Mouse (Mus musculus) c-Kit-positive CD71-negative TER-119-negative erythroid progenitor cells, embryonic 14.5 days (primary cell): ENCODE results near the gene Apom.
A peak's percentile ranks its signal among the peaks of the same experiment; 100 is the strongest.

ENCODE experiments used
- DNase-seq: peaks from one replicate; pipeline ENCODE4 v3.0.0-alpha.2; 2013; ENCODE audit warnings: low read depth

Apom gene

DNA sequence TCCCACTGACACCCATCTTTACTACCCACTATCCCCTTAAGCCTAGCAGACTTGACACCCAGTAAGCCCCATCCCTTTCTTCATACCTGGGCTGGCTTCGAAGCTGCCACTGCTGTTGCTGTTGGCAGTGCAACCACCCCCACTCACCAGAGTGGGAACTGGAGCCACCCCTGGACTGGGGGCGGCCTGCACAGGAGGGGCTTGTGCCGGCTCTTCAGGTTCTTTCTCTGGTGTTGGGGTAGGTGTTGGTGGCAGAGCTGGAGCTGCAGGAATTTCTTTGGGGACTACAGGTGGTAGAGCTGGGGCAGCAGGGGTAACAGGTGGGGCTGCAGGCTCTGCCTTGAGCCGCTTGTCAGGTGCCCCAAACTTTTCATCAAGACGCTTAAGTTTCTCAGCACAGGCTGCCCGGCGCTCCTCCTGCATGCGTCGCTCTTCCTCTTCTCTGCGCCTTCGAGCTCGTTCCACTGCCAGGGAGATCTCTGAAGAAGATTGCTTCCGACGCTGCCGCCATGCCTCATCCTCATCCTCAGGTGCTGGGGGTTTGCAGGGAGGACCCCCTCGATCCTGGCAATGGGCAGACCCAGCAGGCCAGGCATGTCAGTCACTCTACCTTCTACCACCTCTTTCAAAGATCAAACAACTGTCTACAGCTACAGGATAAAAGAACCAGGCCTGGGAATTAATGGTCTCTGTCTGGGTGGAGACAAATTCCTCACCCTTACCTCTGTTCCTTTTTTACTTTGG is 27.2 kb upstream of the Apom start:
- DNase-seq, result no peak

- DNase-seq, result no peak
Observed at GRCm38 (mm10) chr17:35157661-35158175, 25.9 kb upstream of the Apom start.

DNA sequence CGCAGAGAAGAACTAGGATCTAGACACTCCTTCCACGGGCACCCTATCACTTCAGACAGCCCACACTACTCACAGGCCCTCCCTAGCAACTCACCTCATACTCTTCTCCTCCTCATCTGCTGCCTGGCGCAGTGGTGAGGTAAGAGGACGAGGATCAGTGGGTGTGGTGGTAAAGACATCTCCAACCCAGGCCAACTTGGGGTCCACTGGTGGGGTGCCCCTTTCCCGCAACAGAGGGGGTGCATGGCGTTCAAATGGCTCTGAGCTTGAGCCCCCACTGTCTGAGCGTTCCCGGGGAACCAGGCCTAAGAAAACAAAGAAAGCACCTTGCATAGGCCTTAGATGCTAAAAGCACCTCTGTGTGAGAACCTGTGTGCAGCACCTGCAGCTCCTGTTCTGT is 25.4 kb upstream of the Apom start:
- no peak for DNase-seq

DNA sequence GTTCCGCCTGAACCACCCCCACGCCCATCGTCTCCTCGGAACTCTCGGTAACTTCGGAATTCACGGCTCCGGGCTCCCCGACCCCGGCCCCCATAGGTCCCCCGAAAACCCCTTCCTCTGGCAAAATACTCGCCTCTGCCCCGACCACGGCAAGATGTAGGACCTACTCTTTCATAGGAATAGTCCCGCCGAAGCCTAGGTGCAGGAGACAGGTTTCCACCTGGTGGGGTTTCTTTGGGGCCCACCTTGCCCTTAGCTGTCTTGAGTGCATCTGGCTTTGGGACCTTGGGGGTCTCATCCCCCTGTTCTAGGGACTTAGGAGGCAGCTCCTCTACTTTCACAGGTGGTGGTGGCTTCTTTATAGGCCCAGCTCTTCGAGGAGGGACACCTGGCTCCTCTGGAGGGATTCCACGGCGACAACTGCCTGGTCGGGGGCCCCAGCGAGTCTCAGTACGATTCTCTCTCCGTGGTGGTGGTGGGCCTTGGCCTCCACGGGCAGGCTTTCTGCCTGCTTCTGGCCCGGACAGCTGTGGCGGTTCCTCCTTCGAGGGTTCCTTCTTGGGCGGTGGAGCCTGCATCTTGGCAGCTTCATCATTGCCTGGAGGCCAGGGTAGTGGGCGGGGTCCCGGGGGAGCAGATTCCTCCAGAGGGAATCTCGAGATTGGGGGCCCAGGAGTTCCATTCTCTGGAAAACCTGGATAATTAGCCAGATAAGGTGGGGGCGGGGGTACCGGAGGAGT is 24.8 kb upstream of the Apom start:
- DNase-seq, result no peak

DNA sequence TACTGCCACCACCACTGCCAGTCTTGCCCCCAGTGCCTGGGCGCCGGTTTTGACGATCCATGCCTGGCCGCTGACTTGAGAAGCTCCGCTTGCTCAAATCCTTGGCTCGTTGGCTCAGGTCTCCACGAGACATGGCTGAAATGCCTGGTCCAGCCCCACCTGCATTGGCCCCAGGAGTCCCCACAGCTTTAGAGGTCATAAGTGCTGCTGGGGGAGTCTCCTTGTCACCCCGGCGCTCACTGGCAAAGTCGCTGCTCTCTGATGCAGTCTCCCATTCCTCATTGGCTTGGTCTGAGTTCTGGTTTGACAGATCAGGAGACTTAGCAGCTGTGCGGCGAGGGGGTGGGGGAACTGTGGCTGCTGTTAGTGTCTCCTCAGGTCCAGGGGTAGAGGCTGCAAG is 23.6 kb upstream of the Apom start:
- no peak for DNase-seq

GRCm38 (mm10) chr17:35154616-35155015 is 22.8 kb upstream of the Apom start:
- no peak for DNase-seq

DNA sequence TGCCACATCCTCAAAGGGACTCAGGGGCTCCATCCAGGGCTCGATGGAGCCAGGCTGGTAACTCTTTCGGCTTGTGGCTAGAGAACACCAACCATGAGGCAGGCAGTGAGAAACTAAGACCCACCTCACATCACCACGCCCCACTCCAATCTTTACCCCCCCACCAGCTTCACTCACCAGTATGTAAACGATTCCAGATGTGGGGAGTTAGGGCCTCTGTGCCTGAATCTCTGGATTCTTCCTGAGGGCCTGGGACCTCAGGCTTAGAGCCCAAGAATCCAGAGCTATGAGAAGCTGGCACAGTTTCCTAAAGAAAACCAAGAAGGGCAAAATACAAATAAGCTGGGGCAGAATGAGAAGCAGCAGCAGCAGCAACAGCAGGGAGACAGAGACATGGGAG is 22.1 kb upstream of the Apom start:
- DNase-seq, result no peak

GRCm38 (mm10) chr17:35153077-35153476 is 21.2 kb upstream of the Apom start:
- no peak for DNase-seq

DNA sequence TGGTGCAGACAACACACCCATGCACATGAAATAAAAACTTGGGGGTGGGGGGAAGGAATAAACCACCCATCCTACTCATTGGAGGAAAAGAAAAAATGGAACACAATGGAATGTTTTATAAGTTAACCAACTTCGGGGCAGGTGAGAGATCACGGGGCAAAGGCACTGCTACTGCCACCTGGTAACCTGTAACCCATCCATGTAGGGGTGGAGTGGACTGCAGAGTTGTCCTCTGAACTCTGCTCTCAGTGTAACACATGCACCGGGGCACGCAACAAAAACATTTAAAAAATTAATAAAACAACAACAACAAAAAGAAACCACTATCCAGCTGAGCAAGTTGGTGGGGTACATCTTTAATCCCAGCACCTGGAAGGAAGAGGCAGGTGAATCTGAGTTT is 20.3 kb upstream of the Apom start:
- DNase-seq, result no peak

DNA sequence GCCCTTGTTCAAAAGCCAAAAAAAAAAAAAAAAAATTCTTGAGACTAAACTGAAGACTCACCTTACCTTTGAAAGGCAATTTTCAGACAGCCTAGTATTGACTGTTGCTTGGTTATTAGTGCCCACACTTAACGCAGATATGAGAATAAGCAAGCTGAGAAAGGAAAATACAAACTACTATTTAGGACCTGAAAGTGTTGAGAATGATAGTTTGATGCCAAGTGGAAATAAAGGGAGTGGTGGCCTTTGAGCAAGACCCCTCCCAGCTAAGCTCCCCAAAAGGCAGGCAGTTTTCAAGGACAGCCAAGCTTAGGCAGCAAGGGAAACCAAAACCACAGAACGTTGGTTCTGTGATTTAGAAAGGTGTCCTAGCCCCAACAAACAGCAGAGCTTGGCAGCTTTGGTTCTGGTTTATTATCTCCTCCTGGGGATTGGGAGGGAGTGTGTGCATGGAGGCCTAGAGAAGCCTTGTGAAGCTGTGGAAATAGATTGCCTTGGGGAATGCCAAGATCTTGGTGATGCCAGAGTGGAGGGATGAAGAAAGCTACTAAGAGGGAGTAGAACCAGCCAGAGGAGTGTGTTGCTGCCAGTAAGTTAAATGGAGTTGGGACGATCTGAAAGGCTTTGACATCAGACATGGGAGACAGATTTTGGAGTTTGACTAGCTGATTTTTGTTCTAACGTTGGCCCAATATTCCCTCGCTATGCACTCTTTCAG is 16.2 kb upstream of the Apom start:
- no peak for DNase-seq

- no peak for DNase-seq
Observed at GRCm38 (mm10) chr17:35147348-35147747, 15.5 kb upstream of the Apom start.

DNA sequence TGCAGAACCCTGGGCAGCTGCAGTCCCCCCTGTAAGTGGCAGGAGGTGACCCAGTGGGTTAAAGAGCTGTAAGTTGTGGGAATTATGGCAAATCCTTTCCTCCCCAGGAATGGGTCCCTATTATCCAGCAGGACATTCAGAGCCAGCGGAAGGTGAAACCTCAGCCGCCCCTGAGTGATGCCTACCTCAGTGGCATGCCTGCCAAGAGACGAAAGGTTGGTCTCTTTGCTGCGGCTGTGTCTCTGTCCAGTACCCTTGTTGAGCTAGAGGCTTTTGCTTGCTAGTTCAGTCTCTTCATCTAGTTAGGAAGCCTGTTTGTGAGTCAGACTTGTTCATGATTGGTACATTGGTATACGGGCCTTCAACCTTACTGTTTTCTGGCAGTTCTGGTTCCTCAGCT is 14.3 kb upstream of the Apom start:
- no peak for DNase-seq

DNA sequence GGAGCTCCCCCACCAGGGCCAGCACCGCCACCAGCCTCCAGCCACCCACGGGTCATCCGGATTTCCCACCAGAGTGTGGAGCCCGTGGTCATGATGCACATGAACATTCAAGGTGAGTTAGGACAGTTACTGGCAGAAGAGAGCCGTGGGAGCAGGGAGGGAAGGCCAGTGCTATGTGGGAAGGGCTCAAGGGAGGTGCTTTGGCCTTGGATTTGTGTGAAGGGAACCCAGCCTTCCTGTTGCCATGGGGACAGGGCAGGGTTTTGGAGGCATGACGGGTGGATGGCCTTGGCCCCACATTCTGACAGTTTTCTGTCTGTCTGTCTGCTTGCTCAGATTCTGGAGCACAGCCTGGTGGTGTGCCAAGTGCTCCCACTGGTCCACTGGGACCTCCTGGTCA is 10.1 kb upstream of the Apom start:
- no peak for DNase-seq

DNA sequence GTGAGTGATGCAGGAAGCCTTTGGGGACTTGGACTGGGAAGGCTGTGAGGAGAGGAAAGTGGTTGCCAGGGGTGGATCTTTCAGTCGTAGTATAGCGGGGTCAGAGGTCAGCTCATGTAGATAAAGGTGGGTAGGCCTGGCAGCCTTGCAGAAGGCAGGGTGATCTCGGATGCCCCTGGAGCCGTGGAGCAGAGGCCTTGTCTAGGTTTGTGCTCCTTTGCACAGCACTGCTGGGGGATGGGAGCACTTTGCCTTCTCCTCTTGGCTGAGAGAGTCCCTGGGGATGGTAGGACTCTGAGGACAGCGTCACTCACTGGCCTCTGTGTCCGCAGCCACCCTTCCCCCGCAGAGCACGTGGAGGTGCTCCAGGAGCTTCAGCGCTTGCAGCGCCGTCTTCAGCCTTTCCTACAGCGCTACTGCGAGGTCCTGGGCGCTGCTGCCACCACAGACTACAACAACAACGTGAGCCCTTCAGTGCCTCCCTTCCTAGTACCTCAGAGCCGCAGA is 8.7 kb upstream of the Apom start:
- DNase-seq, result no peak

DNA sequence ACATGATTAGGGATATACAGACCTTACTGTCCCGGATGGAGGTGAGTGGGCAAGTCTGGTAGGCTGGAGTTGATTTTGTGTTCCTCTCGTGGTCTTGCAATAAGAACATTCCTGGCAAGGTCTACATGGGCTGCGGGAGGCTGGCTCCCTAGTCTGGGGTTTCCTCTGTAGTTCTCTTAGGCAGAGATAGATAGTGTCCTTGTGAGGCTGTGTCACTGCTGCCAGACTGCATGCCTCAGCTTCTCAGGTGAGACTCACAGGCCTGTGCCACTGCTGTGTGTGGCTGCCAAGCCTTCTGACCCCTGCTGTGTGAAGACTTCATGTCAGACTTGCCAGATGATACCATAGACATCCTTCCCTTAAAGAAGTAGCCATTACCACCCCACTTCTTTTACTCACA is 7.4 kb upstream of the Apom start:
- DNase-seq, result no peak

- peak; percentile 47 for DNase-seq
Observed at GRCm38 (mm10) chr17:35135591-35136320, 3.9 kb upstream of the Apom start.

DNA sequence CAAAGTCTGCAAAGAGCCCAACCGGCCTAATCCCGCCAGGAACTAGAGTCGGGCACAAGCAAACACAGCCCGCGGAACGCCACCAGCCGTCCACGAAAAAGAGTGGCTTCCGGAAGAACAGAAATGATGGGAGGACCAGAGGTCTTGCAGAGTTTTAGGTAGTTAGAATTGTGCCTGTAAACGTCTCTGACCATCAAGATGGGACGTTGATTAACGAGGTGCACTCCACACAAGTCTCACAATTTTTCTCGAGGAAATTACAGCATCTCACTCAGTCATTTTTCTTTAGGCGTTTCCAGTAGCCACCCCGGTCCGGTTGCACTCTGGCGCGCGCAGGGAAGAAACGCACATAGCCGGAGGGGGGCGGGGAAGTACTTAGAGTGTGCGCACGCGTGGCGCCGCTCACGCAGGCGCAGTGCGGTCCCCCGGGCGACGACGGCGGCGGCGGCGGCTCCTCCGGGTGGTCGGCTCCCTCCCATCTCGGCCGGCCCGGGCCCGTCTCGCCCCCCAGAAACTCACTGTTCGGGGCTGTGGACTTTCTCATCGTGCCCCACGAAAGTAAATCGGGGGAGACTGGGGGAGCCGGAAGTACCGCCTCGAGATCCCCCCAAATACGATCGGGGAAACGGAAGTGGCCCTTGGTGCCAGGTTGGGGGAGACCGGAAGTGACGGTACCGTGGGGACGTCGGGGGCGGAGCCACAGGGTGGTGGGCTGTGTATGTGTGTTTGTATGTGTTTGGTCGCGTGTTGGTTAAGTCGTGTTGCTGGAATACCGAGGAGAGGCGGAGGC is 3.1 kb upstream of the Apom start, which contains the start of gene Bag6:
Gene Bag6 (plus strand): TSS at position 378 of the 790 bp plus-strand sequence.
- peak; percentile 87 for DNase-seq

DNA sequence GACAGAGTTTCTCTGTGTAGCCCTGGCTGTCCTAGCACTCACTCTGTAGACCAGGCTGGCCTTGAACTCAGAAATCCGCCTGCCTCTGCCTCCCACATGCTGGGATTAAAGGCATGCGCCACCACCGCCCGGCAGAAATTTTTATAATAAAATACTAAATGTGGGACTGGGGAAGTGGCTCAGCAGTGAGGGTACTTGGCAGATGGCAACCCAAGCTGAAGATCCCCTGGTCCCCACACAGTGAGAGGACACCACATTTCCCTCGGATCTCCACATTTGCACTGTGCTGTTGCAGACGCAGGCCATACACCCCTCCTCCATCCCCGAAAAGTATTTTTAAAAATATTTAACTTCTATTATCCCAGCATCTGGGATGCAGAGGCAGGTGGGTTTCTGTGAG is 1.7 kb upstream of the Apom start:
- no peak for DNase-seq

DNA sequence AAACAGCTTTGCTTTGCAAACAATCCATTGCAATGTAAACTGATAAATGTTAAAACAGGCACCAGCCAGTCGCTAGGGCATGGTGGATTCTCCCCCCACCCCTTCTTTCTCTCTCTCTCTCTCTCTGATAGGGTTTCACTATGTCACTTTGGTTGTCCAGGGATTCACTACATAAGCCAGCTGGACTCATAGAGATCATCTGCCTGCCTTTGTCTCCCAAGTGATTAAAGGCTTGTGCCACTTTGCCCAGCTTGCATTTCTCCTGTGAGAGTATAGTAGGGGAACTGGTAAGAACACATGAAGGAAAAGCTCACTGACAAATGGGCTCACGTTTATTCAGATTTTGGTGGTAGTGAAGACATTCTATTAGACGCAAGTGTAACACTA is 317 bp upstream of the Apom start:
- DNase-seq, result no peak

GRCm38 (mm10) chr17:35131038-35131437 is 812 bp downstream of the Apom start:
- no peak for DNase-seq

- no peak for DNase-seq
Observed at GRCm38 (mm10) chr17:35128996-35129395, 2.9 kb downstream of the Apom start.
